Mouse (Mus musculus) CD8-positive naive resting alpha-beta T cell, adult 2 months (primary cell): ENCODE results near the gene N4bp2.

Experiments used
- DNase-seq, 2 experiments: peaks; one replicate each; pipeline ENCODE4 v3.0.0; 2022; ENCODE audit warnings: low read depth in 2 of 2, low spot score in 2 of 2

N4bp2 gene

GRCm38 (mm10) chr5:65826476-65826875 is 63.2 kb downstream of the N4bp2 start:
- peak in 1 of 2 experiments; percentile 34 for DNase-seq

GRCm38 (mm10) chr5:65827102-65827501 is 63.8 kb downstream of the N4bp2 start:
- DNase-seq: no peak

- no peak for DNase-seq
Observed at GRCm38 (mm10) chr5:65828261-65828660, 64.9 kb downstream of the N4bp2 start.

- no peak for DNase-seq
Observed at GRCm38 (mm10) chr5:65829059-65829458, 65.7 kb downstream of the N4bp2 start.

GRCm38 (mm10) chr5:65831917-65832618 is 68.7 kb downstream of the N4bp2 start:
- DNase-seq: no peak

GRCm38 (mm10) chr5:65833092-65833491 is 69.8 kb downstream of the N4bp2 start:
- DNase-seq: no peak

- DNase-seq: no peak
Observed at GRCm38 (mm10) chr5:65833766-65834498, 70.6 kb downstream of the N4bp2 start.

- DNase-seq: no peak
Observed at GRCm38 (mm10) chr5:65838053-65838452, 74.7 kb downstream of the N4bp2 start.

- no peak for DNase-seq
Observed at GRCm38 (mm10) chr5:65842947-65843346, 79.6 kb downstream of the N4bp2 start.

GRCm38 (mm10) chr5:65846534-65846933 is 83.2 kb downstream of the N4bp2 start:
- no peak for DNase-seq

- DNase-seq: no peak
Observed at GRCm38 (mm10) chr5:65846958-65847357, 83.6 kb downstream of the N4bp2 start.

- DNase-seq: no peak
Observed at GRCm38 (mm10) chr5:65847656-65848055, 84.3 kb downstream of the N4bp2 start.

GRCm38 (mm10) chr5:65850765-65851164 is 87.4 kb downstream of the N4bp2 start:
- DNase-seq: peak; percentile 56 to 66

- DNase-seq: no peak
Observed at GRCm38 (mm10) chr5:65854786-65855191, 91.5 kb downstream of the N4bp2 start.

- no peak for DNase-seq
Observed at GRCm38 (mm10) chr5:65855571-65855970, 92.2 kb downstream of the N4bp2 start.

GRCm38 (mm10) chr5:65856591-65857411 is 93.5 kb downstream of the N4bp2 start:
- no peak for DNase-seq

- DNase-seq: peak; percentile 50 to 61
Observed at GRCm38 (mm10) chr5:65857935-65858334, 94.6 kb downstream of the N4bp2 start.

- DNase-seq: no peak
Observed at GRCm38 (mm10) chr5:65858355-65858754, 95.0 kb downstream of the N4bp2 start.

- DNase-seq: no peak
Observed at GRCm38 (mm10) chr5:65858898-65859297, 95.6 kb downstream of the N4bp2 start.

- DNase-seq: no peak
Observed at GRCm38 (mm10) chr5:65859396-65859795, 96.1 kb downstream of the N4bp2 start.

- no peak for DNase-seq
Observed at GRCm38 (mm10) chr5:65860281-65861000, 97.1 kb downstream of the N4bp2 start.
